Mouse (Mus musculus) erythroblast, embryonic 14.5 days (primary cell): ENCODE results near the gene 1810043G02Rik. TPM values are rescaled to one million over a fixed set of nuclear protein-coding genes. Genes with fewer than 3 reads are reported as not detected.
A peak's percentile ranks its signal among the peaks of the same experiment; 100 is the strongest.
"Not testable (repeated sequence)": the region's sequence is repeated elsewhere in the genome, so short reads cannot be mapped to it uniquely, and the experiment has no call there.

ENCODE experiments used
- H3K27me3 ChIP-seq: 2 replicates; pipeline ENCODE4 v1.6.1; 2012; ENCODE audit warnings: inconsistent platforms; ENCODE audit not compliant: control insufficient read depth
- H3K36me3 ChIP-seq: 2 replicates; pipeline ENCODE4 v1.6.1; 2012; ENCODE audit warnings: mild to moderate bottlenecking, inconsistent platforms; ENCODE audit not compliant: control insufficient read depth
- H3K4me1 ChIP-seq: 2 replicates; pipeline ENCODE4 v1.6.1; 2012; ENCODE audit warnings: inconsistent platforms; ENCODE audit not compliant: control insufficient read depth
- H3K4me3 ChIP-seq: replicated peaks from 2 replicates; pipeline ENCODE3; 2012; ENCODE audit warnings: moderate library complexity, mild to moderate bottlenecking, inconsistent platforms
- H3K9me3 ChIP-seq: 2 replicates; pipeline ENCODE4 v1.6.1; 2012; ENCODE audit warnings: low read length, inconsistent platforms, mixed read lengths; ENCODE audit not compliant: control insufficient read depth
- GATA1 ChIP-seq: IDR thresholded peaks from 2 replicates; pipeline ENCODE4 v1.6.1; 2012; ENCODE audit warnings: low read length, inconsistent platforms, mixed read lengths
- TAL1 ChIP-seq: IDR thresholded peaks from 3 replicates; pipeline ENCODE4 v1.6.1; 2012; ENCODE audit warnings: low read length, inconsistent platforms, mixed read lengths
- polyA plus RNA-seq: library from polyadenylated mRNA; stranded (reverse); fragments of >175 nt; gene quantifications from 2 replicates; pipeline ENCODE4 v1.2.3, GENCODE M21; 2012

Gene 1810043G02Rik
- polyA plus RNA-seq, 1 experiment, result 1.2 TPM

GRCm38 (mm10) chr10:78012661-78013495, 34.6 kb downstream of the 1810043G02Rik start:
- Histone ChIP-seq H3K4me1 (peaks cover 34% of the 10 kb centered on the region), H3K4me3 (no peak overlapping the region), H3K9me3 (no peaks in the 10 kb centered on the region), H3K27me3 (peaks cover 13% of the 10 kb centered on the region), H3K36me3 (peaks cover 10% of the 10 kb centered on the region)
- TF ChIP-seq GATA1 (no peak), TAL1 (no peak)

- no peaks in the 10 kb centered on the region for H3K9me3 ChIP-seq
- H3K27me3 ChIP-seq, result peaks cover 15% of the 10 kb centered on the region
- H3K4me1 ChIP-seq, result peaks cover 31% of the 10 kb centered on the region
- H3K36me3 ChIP-seq, result no peaks in the 10 kb centered on the region
- TF ChIP-seq GATA1 (no peak), TAL1 (no peak)
- no peak overlapping the region for H3K4me3 ChIP-seq
These were observed 37.2 kb downstream of the 1810043G02Rik start for GRCm38 (mm10) chr10:78015489-78015888.

- Histone ChIP-seq H3K9me3 (no peaks in the 10 kb centered on the region), H3K4me1 (peaks cover 26% of the 10 kb centered on the region), H3K36me3 (no peaks in the 10 kb centered on the region), H3K4me3 (no peak overlapping the region), H3K27me3 (peaks cover 15% of the 10 kb centered on the region)
- TF ChIP-seq GATA1 (no peak), TAL1 (no peak)
These were observed 38.0 kb downstream of the 1810043G02Rik start for GRCm38 (mm10) chr10:78016366-78016765.

- Histone ChIP-seq H3K27me3 (peaks cover 15% of the 10 kb centered on the region), H3K36me3 (no peaks in the 10 kb centered on the region), H3K4me3 (peak overlapping the region; percentile 56), H3K4me1 (peaks cover 16% of the 10 kb centered on the region), H3K9me3 (no peaks in the 10 kb centered on the region)
- TF ChIP-seq GATA1 (peak; percentile 73), TAL1 (no peak)
These were observed 40.5 kb downstream of the 1810043G02Rik start for GRCm38 (mm10) chr10:78018797-78019203.

- Histone ChIP-seq H3K27me3 (peaks cover 15% of the 10 kb centered on the region), H3K4me3 (no peak overlapping the region), H3K4me1 (peaks cover 16% of the 10 kb centered on the region), H3K9me3 (no peaks in the 10 kb centered on the region), H3K36me3 (no peaks in the 10 kb centered on the region)
- no peak for TF ChIP-seq TAL1
- TF ChIP-seq GATA1, result no peak
These were observed 41.0 kb downstream of the 1810043G02Rik start for GRCm38 (mm10) chr10:78019291-78019690.

GRCm38 (mm10) chr10:78019984-78020383, 41.7 kb downstream of the 1810043G02Rik start:
- H3K4me3 ChIP-seq, H3K9me3 ChIP-seq, H3K36me3 ChIP-seq: not testable (repeated sequence)
- peaks cover 15% of the 10 kb centered on the region for H3K27me3 ChIP-seq
- H3K4me1 ChIP-seq, result peaks cover 16% of the 10 kb centered on the region

GRCm38 (mm10) chr10:78025453-78025852, 47.1 kb downstream of the 1810043G02Rik start:
- not testable (repeated sequence) for H3K36me3 ChIP-seq, H3K4me3 ChIP-seq, H3K4me1 ChIP-seq

GRCm38 (mm10) chr10:78028129-78028528, 49.8 kb downstream of the 1810043G02Rik start:
- H3K36me3 ChIP-seq, result no peaks in the 10 kb centered on the region
- no peak overlapping the region for H3K4me3 ChIP-seq
- H3K4me1 ChIP-seq, result no peaks in the 10 kb centered on the region
- TF ChIP-seq TAL1 (no peak), GATA1 (no peak)
- peaks cover 5% of the 10 kb centered on the region; the same call in 1 of the 2 replicates for H3K27me3 ChIP-seq
- no peaks in the 10 kb centered on the region for H3K9me3 ChIP-seq

More at GRCm38 (mm10) chr10:78025453-78025852, 47.1 kb downstream of the 1810043G02Rik start:
- H3K9me3 ChIP-seq, H3K27me3 ChIP-seq: not testable (repeated sequence)

GRCm38 (mm10) chr10:78029080-78029479, 50.8 kb downstream of the 1810043G02Rik start:
- no peaks in the 10 kb centered on the region for H3K9me3 ChIP-seq
- H3K27me3 ChIP-seq, result peaks cover 5% of the 10 kb centered on the region; the same call in 1 of the 2 replicates
- H3K4me1 ChIP-seq, result no peaks in the 10 kb centered on the region
- no peaks in the 10 kb centered on the region for H3K36me3 ChIP-seq
- no peak overlapping the region for H3K4me3 ChIP-seq
- TF ChIP-seq GATA1 (no peak), TAL1 (no peak)
